Mouse (Mus musculus) ES-Bruce4 (cell line): ENCODE data around the gene Fam192a. TPM values are rescaled to one million over a fixed set of nuclear protein-coding genes. Genes with fewer than 3 reads are reported as not detected.

Experiments used
- H3K27ac ChIP-seq: 2 replicates; pipeline ENCODE4 v1.5.1; 2012; ENCODE audit warnings: low read length, inconsistent platforms; ENCODE audit not compliant: insufficient read depth
- H3K27me3 ChIP-seq: 2 replicates; pipeline ENCODE4 v1.6.1; 2012; ENCODE audit warnings: mild to moderate bottlenecking, low read length, inconsistent platforms; ENCODE audit not compliant: control insufficient read depth, poor library complexity, insufficient read depth, severe bottlenecking
- H3K36me3 ChIP-seq: 2 replicates; pipeline ENCODE4 v1.6.1; 2012; ENCODE audit warnings: inconsistent platforms, mild to moderate bottlenecking, low read length, moderate library complexity; ENCODE audit not compliant: control insufficient read depth, poor library complexity, insufficient read depth, severe bottlenecking
- H3K4me1 ChIP-seq: one replicate; pipeline ENCODE4 v1.8.1; 2011; ENCODE audit warnings: low read length; ENCODE audit not compliant: control insufficient read depth, insufficient read depth
- H3K4me3 ChIP-seq: 2 replicates; pipeline ENCODE4 v1.5.1; 2011; ENCODE audit warnings: low read depth, mild to moderate bottlenecking, low read length
- H3K9ac ChIP-seq: 2 replicates; pipeline ENCODE4 v1.6.1; 2012; ENCODE audit warnings: low read depth, mild to moderate bottlenecking, inconsistent platforms; ENCODE audit not compliant: poor library complexity, severe bottlenecking
- H3K9me3 ChIP-seq: replicated peaks from 2 replicates; pipeline ENCODE4 v1.6.1; 2012; ENCODE audit warnings: mild to moderate bottlenecking, low read length, inconsistent platforms; ENCODE audit not compliant: control insufficient read depth, poor library complexity, insufficient read depth, severe bottlenecking
- CTCF ChIP-seq: IDR thresholded peaks from one replicate; pipeline ENCODE4 v1.8.1; 2011; ENCODE audit warnings: low read depth, low read length
- EP300 ChIP-seq: IDR thresholded peaks from 2 replicates; pipeline ENCODE4 v1.6.1; 2011; ENCODE audit warnings: low read depth, low read length; ENCODE audit not compliant: insufficient read depth
- POLR2A ChIP-seq: IDR thresholded peaks from one replicate; pipeline ENCODE4 v1.8.1; 2011; ENCODE audit warnings: low read length; ENCODE audit not compliant: insufficient read depth
- polyA plus RNA-seq: library from polyadenylated mRNA; stranded (reverse); fragments of >200 nt; gene quantifications from 2 replicates; pipeline ENCODE4 v1.2.4, GENCODE M21; 2011; ENCODE audit warnings: low read depth; ENCODE audit not compliant: missing spikeins, insufficient read depth, insufficient read length

Gene Fam192a
- polyA plus RNA-seq, 1 experiment, result 93.9 TPM

GRCm38 (mm10) chr8:94524554-94524953 is 77.2 kb downstream of the Fam192a start:
- Histone ChIP-seq H3K27ac (no peak overlapping the region), H3K36me3 (no peaks in the 10 kb centered on the region), H3K4me1 (no peaks in the 10 kb centered on the region), H3K4me3 (no peak overlapping the region), H3K9ac (no peak overlapping the region), H3K27me3 (no peaks in the 10 kb centered on the region), H3K9me3 (no peaks in the 10 kb centered on the region)
- TF ChIP-seq POLR2A (no peak), EP300 (no peak), CTCF (no peak)

Other genes starting within 250 kb of the Fam192a start
- 9.4 and 11.5 TPM in 2 replicates for gene Herpud1, start 215.6 kb downstream of the Fam192a start, polyA plus RNA-seq
- gene Nlrc5, start 167.6 kb downstream of the Fam192a start, polyA plus RNA-seq, result 0.82 and 2.1 TPM in 2 replicates
- gene Cpne2, start 69.0 kb downstream of the Fam192a start, polyA plus RNA-seq, result 8.6 and 9.8 TPM in 2 replicates
- gene Rspry1, start 60 bp downstream of the Fam192a start, polyA plus RNA-seq, result 20.4 and 21.3 TPM in 2 replicates
- gene Arl2bp, start 64.6 kb upstream of the Fam192a start, polyA plus RNA-seq, result 42.4 and 45.3 TPM in 2 replicates
- 1.2 TPM in 1 of 2 replicates, not detected in the other for gene Pllp, start 94.3 kb upstream of the Fam192a start, polyA plus RNA-seq
- not detected in 2 replicates for gene Ccl22, start 143.6 kb upstream of the Fam192a start, polyA plus RNA-seq
- 3.2 and 3.4 TPM in 2 replicates for gene Cx3cl1, start 170.0 kb upstream of the Fam192a start, polyA plus RNA-seq
- gene Ccl17, start 208.5 kb upstream of the Fam192a start, polyA plus RNA-seq, result not detected in 2 replicates
- gene Coq9, start 236.3 kb upstream of the Fam192a start, polyA plus RNA-seq, result 36.0 and 47.5 TPM in 2 replicates
- gene Ciapin1, start 236.4 kb upstream of the Fam192a start, polyA plus RNA-seq, result 65.2 and 75.8 TPM in 2 replicates